Mouse (Mus musculus): ENCODE measurements around the gene Tssk1. TPM values are rescaled to one million over a fixed set of nuclear protein-coding genes. Genes with fewer than 3 reads are reported as not detected.

Tssk1 gene
- total and polyA plus RNA-seq, 3 experiments, result 0.04 to 0.36 TPM; not detected in 1

DNA sequence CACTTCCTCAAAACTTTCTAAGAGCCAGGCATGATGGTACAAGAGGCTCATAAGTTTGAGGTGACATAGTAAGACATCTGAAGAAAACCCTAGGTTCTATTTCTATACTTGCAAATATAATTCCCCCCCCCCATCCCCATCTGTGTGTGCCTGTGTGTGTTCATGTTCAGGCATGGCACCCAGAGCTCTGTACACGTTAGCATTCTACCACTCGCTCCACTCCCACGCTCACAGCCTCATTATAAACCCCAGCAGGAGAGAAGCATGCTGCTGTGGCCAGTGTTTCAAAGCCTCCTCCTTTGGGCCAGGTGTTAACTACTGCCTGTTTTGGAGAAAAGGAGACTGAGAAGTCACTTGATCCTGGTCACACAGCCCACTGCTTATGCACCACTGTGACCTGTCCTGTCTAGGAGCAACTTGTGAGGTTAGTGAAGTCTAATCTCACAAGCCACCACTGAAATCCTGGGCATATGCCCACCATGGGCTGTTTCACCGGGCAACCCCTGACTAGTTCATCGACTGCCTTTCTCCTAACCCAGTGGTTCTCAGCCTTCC, 38.0 kb downstream of the Tssk1 start:
- peaks cover 24 to 38% of the 10 kb centered on the region in 2 experiments for H3K4me1 ChIP-seq (ENCODE audit: control insufficient read depth in 1 of 2, insufficient read depth in 2 of 2, low read length in 2 of 2)

DNA sequence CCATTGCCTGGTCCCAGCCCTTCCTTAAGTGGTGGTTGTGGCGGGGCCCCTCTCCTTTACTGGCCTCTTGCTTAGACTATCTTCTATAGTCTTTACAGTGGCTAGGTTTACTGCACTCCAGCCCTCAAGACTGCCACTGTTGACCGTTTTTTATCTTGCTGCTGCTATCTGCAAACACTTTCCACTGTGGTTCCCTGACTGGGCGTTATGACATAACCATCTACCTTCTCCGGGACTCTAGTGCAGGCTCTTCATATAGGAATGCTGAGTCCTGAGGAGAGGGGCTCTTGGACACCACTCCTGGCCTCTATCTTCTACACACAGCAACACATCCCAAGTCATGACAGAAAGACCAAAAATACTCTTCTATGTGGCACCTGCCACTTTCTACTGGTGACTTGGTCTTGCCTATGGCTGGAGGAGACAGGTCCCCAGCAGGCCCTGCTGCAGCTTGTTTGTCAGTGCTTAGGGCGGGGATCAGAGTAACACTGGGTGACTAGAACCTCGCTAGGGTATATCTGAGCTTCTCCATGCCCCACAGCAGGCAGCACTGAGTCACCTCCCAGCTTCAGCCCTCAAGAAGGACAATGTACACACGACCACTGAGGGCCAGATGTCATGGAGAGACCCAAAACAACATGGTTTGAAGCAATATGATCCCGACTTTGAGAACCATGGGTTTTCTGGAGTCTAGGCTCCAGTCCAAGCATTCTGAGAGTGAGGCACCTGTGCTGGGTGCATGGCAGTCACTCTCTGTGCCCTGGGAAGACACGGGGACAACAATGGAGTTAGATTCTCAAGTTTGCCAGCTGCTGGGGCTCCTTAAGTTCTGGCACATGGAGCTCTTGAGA, 39.8 kb downstream of the Tssk1 start:
- Histone ChIP-seq H3K36me3 (ENCODE audit: control insufficient read depth in 1 of 2, insufficient read depth in 2 of 2, low read length in 2 of 2) (peaks cover 0 to 33% of the 10 kb centered on the region in 2 experiments; a peak in 2 of 4 replicates), H3K9ac (ENCODE audit: control insufficient read depth, low read depth, low read length, poor library complexity, severe bottlenecking) (peak overlapping the region; percentile 59), H3K4me3 (ENCODE audit: control insufficient read depth in 1 of 2, insufficient read depth in 1 of 2, low read depth in 2 of 2, low read length in 2 of 2) (peak overlapping the region in 1 of 2 experiments; percentile 19; a peak in 1 of 4 replicates), H3K9me3 (replicated peaks; ENCODE audit: insufficient read depth, low read length) (no peaks in the 10 kb centered on the region), H3K79me2 (ENCODE audit: control insufficient read depth, insufficient read depth, low read length, poor library complexity) (no peaks in the 10 kb centered on the region; the same call in 1 of the 2 replicates), H3K4me1 (ENCODE audit: control insufficient read depth in 1 of 2, insufficient read depth in 2 of 2, low read length in 2 of 2) (peaks cover 31 to 51% of the 10 kb centered on the region in 2 experiments), H3K27ac (ENCODE audit: control insufficient read depth, low read depth, low read length) (peak overlapping the region; percentile 92), H3K27me3 (ENCODE audit: control insufficient read depth in 1 of 2, insufficient read depth in 2 of 2, low read length in 2 of 2) (no peaks in the 10 kb centered on the region)
- peak; percentile 84 for DNase-seq (ENCODE audit: low read depth, low spot score)
- no peak for TF ChIP-seq ELF1 (IDR thresholded peaks at IDR 0.05; ENCODE audit: low read depth, low read length)
- no peak for TF ChIP-seq UBTF (IDR thresholded peaks at IDR 0.05; ENCODE audit: borderline replicate concordance, insufficient read depth, low read depth, low read length)
- TF ChIP-seq NELFE (IDR thresholded peaks at IDR 0.05; ENCODE audit: low read depth, low read length), result peak; percentile 53
- 0 out of 2 replicates have a peak, but pooled peaks have one; percentile 48 for TF ChIP-seq ZMIZ1 (IDR thresholded peaks at IDR 0.05; ENCODE audit: low read depth, low read length)
- TF ChIP-seq POLR2A (IDR thresholded peaks at IDR 0.05; ENCODE audit: control insufficient read depth in 1 of 2, insufficient read depth in 1 of 2, low read depth in 1 of 2, low read length in 2 of 2, poor library complexity in 1 of 2), result peak; percentile 32 to 53; a peak in 3 of 4 replicates
- TF ChIP-seq KAT2A (conservative IDR thresholded peaks at IDR 0.05; ENCODE audit: low read depth, low read length), result no peak
- no peak for TF ChIP-seq ZC3H11A (IDR thresholded peaks at IDR 0.05; ENCODE audit: low read depth, low read length)
- TF ChIP-seq POLR2AphosphoS2 (IDR thresholded peaks at IDR 0.05; ENCODE audit: low read length), result 0 out of 2 replicates have a peak, but pooled peaks have one; percentile 39
- TF ChIP-seq TBP (IDR thresholded peaks at IDR 0.05; ENCODE audit: low read depth, low read length), result peak; percentile 41; the same call in 1 of the 2 replicates
- 0 out of 2 replicates have a peak, but pooled peaks have one; percentile 12 for TF ChIP-seq BHLHE40 (IDR thresholded peaks at IDR 0.05; ENCODE audit: borderline replicate concordance, low read depth, low read length)
- no peak for TF ChIP-seq POLR2AphosphoS5 (IDR thresholded peaks at IDR 0.05; ENCODE audit: borderline replicate concordance, low read depth, low read length)
- TF ChIP-seq HCFC1 (IDR thresholded peaks at IDR 0.05; ENCODE audit: low read depth, low read length), result 0 out of 2 replicates have a peak, but pooled peaks have one; percentile 13
- TF ChIP-seq MAX (IDR thresholded peaks at IDR 0.05; ENCODE audit: low read length), result peak; percentile 65; the same call in 1 of the 2 replicates
- 0 out of 2 replicates have a peak, but pooled peaks have one; percentile 19 for TF ChIP-seq MEF2A (IDR thresholded peaks at IDR 0.05; ENCODE audit: extremely low read depth, insufficient replicate concordance, low read depth, low read length, poor library complexity, severe bottlenecking)
- TF ChIP-seq CTCF (IDR thresholded peaks at IDR 0.05 in 2 of 3, conservative IDR thresholded peaks at IDR 0.05 in 1 of 3; ENCODE audit: control insufficient read depth in 1 of 3, insufficient read depth in 1 of 3, low read depth in 2 of 3, low read length in 3 of 3, poor library complexity in 1 of 3, severe bottlenecking in 1 of 3), result no peak
- peak; percentile 63 to 90 for TF ChIP-seq EP300 (IDR thresholded peaks at IDR 0.05; ENCODE audit: low read depth in 1 of 2, low read length in 2 of 2)
- peak; percentile 12; the same call in 1 of the 2 replicates for TF ChIP-seq TAL1 (IDR thresholded peaks at IDR 0.05; ENCODE audit: low read length)
- no peak for TF ChIP-seq JUND (IDR thresholded peaks at IDR 0.05; ENCODE audit: low read depth, low read length)
- TF ChIP-seq RAD21 (IDR thresholded peaks at IDR 0.05; ENCODE audit: low read depth, low read length), result no peak
- TF ChIP-seq CHD2 (IDR thresholded peaks at IDR 0.05; ENCODE audit: low read length), result no peak
- no peak; the same call in 1 of the 2 replicates for TF ChIP-seq SMC3 (IDR thresholded peaks at IDR 0.05; ENCODE audit: low read depth, low read length)
- TF ChIP-seq MYC (IDR thresholded peaks at IDR 0.05; ENCODE audit: low read depth, low read length), result peak; percentile 39; the same call in 1 of the 2 replicates

More for the DNA sequence above, 38.0 kb downstream of the Tssk1 start:
- H3K4me3 ChIP-seq (ENCODE audit: control insufficient read depth in 1 of 2, insufficient read depth in 1 of 2, low read depth in 2 of 2, low read length in 2 of 2), result no peak overlapping the region
- no peak overlapping the region for H3K27ac ChIP-seq (ENCODE audit: control insufficient read depth, low read depth, low read length)
- H3K27me3 ChIP-seq (ENCODE audit: control insufficient read depth in 1 of 2, insufficient read depth in 2 of 2, low read length in 2 of 2), result no peaks in the 10 kb centered on the region
- no peak overlapping the region for H3K9ac ChIP-seq (ENCODE audit: control insufficient read depth, low read depth, low read length, poor library complexity, severe bottlenecking)
- no peaks in the 10 kb centered on the region for H3K9me3 ChIP-seq (replicated peaks; ENCODE audit: insufficient read depth, low read length)
- H3K36me3 ChIP-seq (ENCODE audit: control insufficient read depth in 1 of 2, insufficient read depth in 2 of 2, low read length in 2 of 2), result peaks cover 0 to 25% of the 10 kb centered on the region in 2 experiments; a peak in 2 of 4 replicates
- DNase-seq (ENCODE audit: low read depth, low spot score), result no peak
- TF ChIP-seq ZNF384 (IDR thresholded peaks at IDR 0.05; ENCODE audit: low read depth, low read length), result no peak
- TF ChIP-seq POLR2AphosphoS5 (IDR thresholded peaks at IDR 0.05; ENCODE audit: borderline replicate concordance, low read depth, low read length), result no peak
- no peak for TF ChIP-seq CHD2 (IDR thresholded peaks at IDR 0.05; ENCODE audit: low read length)
- TF ChIP-seq KAT2A (conservative IDR thresholded peaks at IDR 0.05; ENCODE audit: low read depth, low read length), result no peak
- no peak for TF ChIP-seq TCF12 (IDR thresholded peaks at IDR 0.05; ENCODE audit: low read depth, low read length)
- TF ChIP-seq POLR2AphosphoS2 (IDR thresholded peaks at IDR 0.05; ENCODE audit: low read length), result no peak
- no peak for TF ChIP-seq TAL1 (IDR thresholded peaks at IDR 0.05; ENCODE audit: low read length)
- no peak for TF ChIP-seq NELFE (IDR thresholded peaks at IDR 0.05; ENCODE audit: low read depth, low read length)
- TF ChIP-seq MXI1 (IDR thresholded peaks at IDR 0.05; ENCODE audit: low read depth, low read length), result no peak
- no peak for TF ChIP-seq BHLHE40 (IDR thresholded peaks at IDR 0.05; ENCODE audit: borderline replicate concordance, low read depth, low read length)
- no peak for TF ChIP-seq EP300 (IDR thresholded peaks at IDR 0.05; ENCODE audit: low read depth in 1 of 2, low read length in 2 of 2)
- no peak for TF ChIP-seq USF1 (IDR thresholded peaks at IDR 0.05; ENCODE audit: low read depth, low read length)
- TF ChIP-seq MYC (IDR thresholded peaks at IDR 0.05; ENCODE audit: low read depth, low read length), result no peak
- no peak for TF ChIP-seq POLR2A (IDR thresholded peaks at IDR 0.05; ENCODE audit: control insufficient read depth in 1 of 2, insufficient read depth in 1 of 2, low read depth in 1 of 2, low read length in 2 of 2, poor library complexity in 1 of 2)
- no peak for TF ChIP-seq HCFC1 (IDR thresholded peaks at IDR 0.05; ENCODE audit: low read depth, low read length)
- no peak for TF ChIP-seq SIN3A (IDR thresholded peaks at IDR 0.05; ENCODE audit: low read length)
- no peak for TF ChIP-seq RCOR1 (IDR thresholded peaks at IDR 0.05; ENCODE audit: low read depth, low read length)
- no peak for TF ChIP-seq ZKSCAN1 (IDR thresholded peaks at IDR 0.05; ENCODE audit: low read depth, low read length)
- H3K79me2 ChIP-seq (ENCODE audit: control insufficient read depth, insufficient read depth, low read length, poor library complexity), result peaks cover 9% of the 10 kb centered on the region

Data from MEL (cell line).